Mouse (Mus musculus) kidney, embryonic 16.5 days (tissue): ENCODE measurements around the gene Dnah1. TPM values are rescaled to one million over a fixed set of nuclear protein-coding genes. Genes with fewer than 3 reads are reported as not detected.

Experiments
- ATAC-seq: fragments of 200-750 bp; cut with Nextera tagmentation; 2 replicates; pipeline ENCODE4 v1.8.0; 2017; ENCODE audit warnings: moderate TSS enrichment; ENCODE audit not compliant: low FRiP score, low TSS enrichment
- H3K27ac ChIP-seq: fragments of 300-500 bp; sonication (generic); 2 replicates; pipeline ENCODE4 v1.5.1; 2014; ENCODE audit warnings: low read length
- H3K27me3 ChIP-seq: fragments of 300-500 bp; sonication (generic); 2 replicates; pipeline ENCODE4 v1.6.1; 2014; ENCODE audit warnings: low read length, control low read depth, mixed read lengths; ENCODE audit not compliant: insufficient read depth
- H3K36me3 ChIP-seq: fragments of 300-500 bp; sonication (generic); 2 replicates; pipeline ENCODE4 v1.6.1; 2014; ENCODE audit warnings: low read length, control low read depth, mixed read lengths; ENCODE audit not compliant: insufficient read depth
- H3K4me1 ChIP-seq: fragments of 300-500 bp; sonication (generic); 2 replicates; pipeline ENCODE4 v1.6.1; 2014; ENCODE audit warnings: low read length, control low read depth, mixed read lengths; ENCODE audit not compliant: insufficient read depth
- H3K4me2 ChIP-seq: fragments of 300-500 bp; sonication (generic); replicated peaks from 2 replicates; pipeline ENCODE4 v1.6.1; 2014; ENCODE audit warnings: low read depth, low read length
- H3K4me3 ChIP-seq: fragments of 300-500 bp; sonication (generic); 2 replicates; pipeline ENCODE4 v1.5.1; 2014; ENCODE audit warnings: mild to moderate bottlenecking, low read length
- H3K9ac ChIP-seq: fragments of 300-500 bp; sonication (generic); replicated peaks from 2 replicates; pipeline ENCODE4 v1.6.1; 2014; ENCODE audit warnings: low read length
- H3K9me3 ChIP-seq: fragments of 300-500 bp; sonication (generic); 2 replicates; pipeline ENCODE4 v1.6.1; 2016; ENCODE audit warnings: low read length, control low read depth
- WGBS: fragments of 180-500 bp; shearing (Covaris S2); extraction: QIAGEN DNeasy Blood & Tissue Kit; methylation state at CpG from one replicate; pipeline ENCODE4 v1.1.7; 2014; 5-methylcytosine and 5-hydroxymethylcytosine counted together
- polyA plus RNA-seq: library from polyadenylated mRNA; unstranded; fragments of >200 nt; fragmentation: Nextera tagmentation; extraction: Ambion mirVana; gene quantifications from 2 replicates; pipeline ENCODE4 v1.2.1, GENCODE M21; 2015

Gene Dnah1
- polyA plus RNA-seq, 1 experiment from 2014 or later, result 7.7 TPM

GRCm38 (mm10) chr14:31268301-31269001, 55.2 kb downstream of the Dnah1 start:
- Histone ChIP-seq H3K4me1 (peaks cover 14% of the 10 kb centered on the region), H3K27ac (no peak overlapping the region), H3K4me2 (peak overlapping the region; percentile 71), H3K36me3 (no peaks in the 10 kb centered on the region), H3K9ac (0 out of 2 replicates have a peak overlapping the region, but pooled peaks have one; percentile 66), H3K27me3 (no peaks in the 10 kb centered on the region), H3K9me3 (no peaks in the 10 kb centered on the region), H3K4me3 (no peak overlapping the region; the same call in 1 of the 2 replicates)
- 72% methylated on average over 9 of the region's 9 CpGs for WGBS
- no peak for ATAC-seq

DNA sequence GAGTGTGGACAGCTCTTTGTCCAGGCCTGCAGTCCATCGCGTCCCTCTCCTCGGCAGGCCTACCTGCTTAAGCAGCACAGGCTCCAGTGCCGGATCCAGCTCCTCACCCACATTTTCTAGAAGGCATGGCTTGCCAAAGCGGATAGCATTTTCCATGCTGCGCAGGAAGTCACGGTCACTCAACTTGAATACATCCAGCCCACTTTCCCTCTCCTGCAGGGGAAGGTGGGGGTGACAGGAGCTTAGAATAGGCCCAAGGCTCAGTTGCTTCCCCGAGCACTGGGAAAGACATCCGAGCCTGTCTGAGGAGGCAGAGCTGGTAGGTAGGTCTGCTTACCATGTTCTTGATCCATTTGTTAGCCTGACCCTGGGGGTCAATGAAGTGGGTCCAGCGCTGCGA, 56.0 kb downstream of the Dnah1 start:
- no peak overlapping the region for H3K4me3 ChIP-seq
- no peak overlapping the region for H3K9ac ChIP-seq
- no peaks in the 10 kb centered on the region for H3K27me3 ChIP-seq
- H3K9me3 ChIP-seq, result no peaks in the 10 kb centered on the region
- 83% methylated on average over 11 of the region's 11 CpGs for WGBS
- no peak for ATAC-seq
- no peak overlapping the region for H3K27ac ChIP-seq
- H3K4me1 ChIP-seq, result peaks cover 14% of the 10 kb centered on the region
- H3K4me2 ChIP-seq, result no peak overlapping the region
- no peaks in the 10 kb centered on the region for H3K36me3 ChIP-seq

DNA sequence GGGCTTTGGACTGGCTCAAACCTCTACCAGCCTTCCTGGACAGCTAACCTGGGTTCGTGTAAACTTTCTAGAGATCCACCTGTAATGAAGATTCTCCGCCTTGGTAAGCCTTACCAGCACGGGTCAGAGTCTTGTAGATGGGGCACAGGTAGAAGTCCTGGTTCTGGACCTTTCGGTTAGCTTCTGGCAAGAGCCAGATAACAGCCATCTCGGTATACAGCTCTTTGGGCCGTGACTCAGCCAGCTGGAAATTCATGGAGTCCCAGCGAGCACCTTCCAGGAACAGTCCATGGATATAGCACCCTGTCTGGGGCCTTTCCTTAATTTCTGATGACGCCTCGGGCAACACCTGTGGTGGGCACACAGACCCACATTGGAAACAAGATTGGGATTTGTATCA, 62.8 kb downstream of the Dnah1 start:
- Histone ChIP-seq H3K36me3 (peaks cover 57% of the 10 kb centered on the region), H3K4me1 (no peaks in the 10 kb centered on the region), H3K9ac (no peak overlapping the region), H3K27ac (no peak overlapping the region), H3K27me3 (no peaks in the 10 kb centered on the region), H3K4me3 (no peak overlapping the region), H3K4me2 (no peak overlapping the region), H3K9me3 (no peaks in the 10 kb centered on the region)
- ATAC-seq, result no peak
- 95% methylated on average over 9 of the region's 9 CpGs for WGBS

DNA sequence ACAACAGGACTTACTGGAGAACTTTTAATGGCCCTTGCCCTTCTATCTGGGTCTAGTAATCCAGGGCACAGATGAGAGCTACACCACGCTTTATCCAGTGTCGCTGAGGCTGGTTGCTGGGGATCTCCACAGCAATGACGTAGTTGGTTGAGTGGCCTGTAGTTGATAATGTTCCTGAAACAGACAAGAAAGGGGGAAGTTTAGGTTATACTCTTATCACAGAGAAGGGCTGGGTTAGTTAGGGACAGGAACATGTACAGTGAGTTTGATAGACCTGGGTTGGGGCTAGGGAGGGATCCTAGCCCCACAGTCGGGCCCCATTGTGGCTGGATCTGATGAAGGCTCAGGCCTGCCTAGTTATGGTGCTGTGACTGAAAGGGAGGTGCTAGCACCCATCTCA, 63.3 kb downstream of the Dnah1 start:
- Histone ChIP-seq H3K4me1 (no peaks in the 10 kb centered on the region), H3K9me3 (no peaks in the 10 kb centered on the region), H3K9ac (no peak overlapping the region), H3K36me3 (peaks cover 62% of the 10 kb centered on the region), H3K4me3 (no peak overlapping the region), H3K27me3 (no peaks in the 10 kb centered on the region), H3K27ac (no peak overlapping the region), H3K4me2 (no peak overlapping the region)
- WGBS, result 95% methylated on average over 4 of the region's 4 CpGs
- no peak for ATAC-seq

DNA sequence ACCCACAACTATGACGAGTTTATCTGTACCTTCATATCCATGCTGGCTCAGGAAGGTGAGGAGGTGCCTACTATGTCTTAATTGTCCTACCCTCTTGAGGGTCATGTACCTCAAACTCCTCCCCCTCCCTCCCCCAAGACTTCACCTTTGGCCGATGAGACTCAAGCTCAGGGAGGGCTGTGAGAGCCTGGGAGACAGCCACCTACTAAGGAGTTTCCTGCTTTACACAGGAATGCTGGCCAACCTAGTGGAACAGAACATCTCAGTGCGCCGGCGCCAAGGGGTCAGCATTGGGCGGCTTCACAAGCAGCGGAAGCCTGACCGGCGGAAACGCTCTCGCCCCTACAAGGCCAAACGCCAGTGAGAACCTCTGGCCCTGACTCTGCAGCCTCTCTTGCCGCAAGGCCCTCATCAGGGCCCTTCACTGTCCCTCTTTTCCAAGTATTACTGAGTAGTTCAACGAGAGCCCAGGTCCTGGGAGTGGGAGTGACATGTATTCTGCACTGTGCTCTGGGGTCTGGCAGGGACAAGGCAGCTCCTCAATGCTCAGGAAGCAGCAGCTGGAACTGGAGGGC, 65.1 kb downstream of the Dnah1 start:
- no peak overlapping the region for H3K27ac ChIP-seq

DNA sequence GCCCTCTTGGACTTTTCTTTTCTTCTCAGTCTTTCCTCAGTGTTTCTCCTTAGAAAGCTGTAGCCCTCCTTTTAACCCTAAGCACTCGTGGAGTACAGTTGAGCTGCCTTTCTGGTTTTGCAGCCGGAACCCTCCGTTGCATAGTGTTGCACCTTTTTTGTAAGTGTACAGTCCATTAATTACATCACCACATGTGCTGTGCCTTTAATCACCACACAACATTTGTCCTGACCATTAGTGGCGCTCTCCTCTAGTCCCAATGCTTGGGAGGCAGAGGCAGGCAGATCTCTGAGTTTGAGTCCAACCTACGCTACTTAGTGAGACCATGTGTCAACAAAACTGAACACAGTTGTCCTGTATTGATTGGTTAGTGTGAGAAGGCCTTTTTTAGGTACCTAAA, 71.6 kb downstream of the Dnah1 start:
- peak overlapping the region; percentile 98 for H3K9ac ChIP-seq
- WGBS, result 89% methylated on average over 5 of the region's 5 CpGs
- peak overlapping the region; percentile 97 for H3K4me3 ChIP-seq
- H3K4me1 ChIP-seq, result peaks cover 15% of the 10 kb centered on the region
- H3K4me2 ChIP-seq, result peak overlapping the region; percentile 86
- peaks cover 39% of the 10 kb centered on the region for H3K36me3 ChIP-seq
- no peaks in the 10 kb centered on the region for H3K9me3 ChIP-seq
- H3K27ac ChIP-seq, result no peak overlapping the region
- H3K27me3 ChIP-seq, result no peaks in the 10 kb centered on the region
- no peak for ATAC-seq

More for the DNA sequence above, 65.1 kb downstream of the Dnah1 start:
- Histone ChIP-seq H3K4me2 (no peak overlapping the region), H3K4me1 (no peaks in the 10 kb centered on the region), H3K36me3 (peaks cover 79% of the 10 kb centered on the region), H3K27me3 (no peaks in the 10 kb centered on the region), H3K9me3 (no peaks in the 10 kb centered on the region), H3K9ac (no peak overlapping the region), H3K4me3 (no peak overlapping the region)
- ATAC-seq, result no peak
- WGBS, result 93% methylated on average over 14 of the region's 14 CpGs

- peak; percentile 62 for ATAC-seq
- Histone ChIP-seq H3K27me3 (no peaks in the 10 kb centered on the region), H3K4me2 (peak overlapping the region; percentile 86)
Measured at GRCm38 (mm10) chr14:31251626-31252025, 72.1 kb downstream of the Dnah1 start.

GRCm38 (mm10) chr14:31251084-31251604, 72.6 kb downstream of the Dnah1 start, which contains the start of the genes Phf7 and Bap1:
Gene Phf7, minus strand, starts transcription at chr14:31251317.
Gene Bap1, plus strand, starts transcription at chr14:31251450.
- H3K36me3 ChIP-seq, result peaks cover 30% of the 10 kb centered on the region
- no peaks in the 10 kb centered on the region for H3K27me3 ChIP-seq
- ATAC-seq, result peak; percentile 91
- H3K9ac ChIP-seq, result peak within 1 kb of the TSS; percentile 98
- 0% methylated on average over 65 of the region's 75 CpGs for WGBS
- peak within 1 kb of the TSS; percentile 96 for H3K27ac ChIP-seq
- peak within 1 kb of the TSS; percentile 97 for H3K4me3 ChIP-seq
- peak within 1 kb of the TSS; percentile 86 for H3K4me2 ChIP-seq
- no peaks in the 10 kb centered on the region for H3K9me3 ChIP-seq
- peaks cover 15% of the 10 kb centered on the region for H3K4me1 ChIP-seq

More at GRCm38 (mm10) chr14:31251626-31252025, 72.1 kb downstream of the Dnah1 start:
- H3K27ac ChIP-seq, result peak overlapping the region; percentile 57
- WGBS, result 3% methylated on average over 17 of the region's 18 CpGs
- H3K4me1 ChIP-seq, result peaks cover 15% of the 10 kb centered on the region
- H3K36me3 ChIP-seq, result peaks cover 35% of the 10 kb centered on the region
- H3K9ac ChIP-seq, result peak overlapping the region; percentile 98
- peak overlapping the region; percentile 97 for H3K4me3 ChIP-seq
- H3K9me3 ChIP-seq, result no peaks in the 10 kb centered on the region

- peak; percentile 92; the same call in 1 of the 2 replicates for ATAC-seq
- H3K27ac ChIP-seq, result peak overlapping the region; percentile 96
- peak overlapping the region; percentile 70 for H3K4me2 ChIP-seq
- H3K4me1 ChIP-seq, result peaks cover 15% of the 10 kb centered on the region
- H3K36me3 ChIP-seq, result peaks cover 23% of the 10 kb centered on the region
- 17% methylated on average over 38 of the region's 38 CpGs for WGBS
- peak overlapping the region; percentile 98 for H3K9ac ChIP-seq
- H3K9me3 ChIP-seq, result no peaks in the 10 kb centered on the region
- H3K4me3 ChIP-seq, result peak overlapping the region; percentile 97
- no peaks in the 10 kb centered on the region for H3K27me3 ChIP-seq
Measured at GRCm38 (mm10) chr14:31250222-31251083, 73.2 kb downstream of the Dnah1 start.
